Mouse (Mus musculus): ENCODE results near the gene Rab6b.
"Not testable (repeated sequence)": the region's sequence is repeated elsewhere in the genome, so short reads cannot be mapped to it uniquely, and the experiment has no call there.

The Rab6b gene

DNA sequence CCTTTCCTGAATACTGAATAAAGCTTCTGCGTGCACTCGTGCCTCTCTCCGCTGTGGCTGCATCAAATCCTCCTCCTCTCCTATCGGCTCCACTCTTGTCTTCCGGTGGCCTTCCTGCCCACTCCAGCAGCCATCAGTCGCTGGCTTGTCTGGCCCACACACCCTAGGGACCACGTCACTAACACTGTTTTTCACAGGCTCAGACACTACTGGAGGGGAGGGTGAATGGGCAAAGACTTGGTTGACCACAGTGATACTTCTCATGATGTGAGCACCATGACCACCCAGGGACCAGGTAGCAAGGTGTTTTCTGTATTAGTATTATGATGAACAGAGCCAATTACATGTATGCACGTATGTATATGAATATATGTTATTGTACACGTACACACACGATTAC is 34.7 kb downstream of the Rab6b start:
- DNase-seq, result no peak

- no peak for DNase-seq
Observed at GRCm38 (mm10) chr9:103146703-103147102, 35.1 kb downstream of the Rab6b start.

- no peak for DNase-seq
Observed at GRCm38 (mm10) chr9:103147103-103147502, 35.5 kb downstream of the Rab6b start.

GRCm38 (mm10) chr9:103149074-103149799 is 37.6 kb downstream of the Rab6b start:
- DNase-seq, result no peak

DNA sequence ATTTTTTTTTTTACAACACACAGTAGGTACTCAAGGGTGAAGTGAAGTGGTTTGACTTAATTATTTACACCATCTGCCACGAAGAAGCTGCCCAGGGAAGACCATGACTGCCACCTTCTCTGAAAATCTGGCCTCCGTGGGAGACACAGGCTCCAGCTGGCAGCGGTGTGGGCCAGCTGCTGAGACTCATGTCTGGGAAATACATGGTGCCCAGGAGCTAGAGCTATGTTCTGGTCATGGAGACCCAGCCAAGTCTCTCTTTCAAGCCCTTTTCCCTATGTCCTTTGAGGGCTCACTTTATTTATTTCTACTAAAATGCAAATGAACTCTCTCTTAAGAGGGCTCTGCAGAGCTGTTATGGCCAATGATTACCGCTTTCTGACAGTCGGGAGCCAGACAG is 41.7 kb downstream of the Rab6b start:
- no peak for DNase-seq

- DNase-seq, result no peak
Observed at GRCm38 (mm10) chr9:103154568-103154967, 43.0 kb downstream of the Rab6b start.

- not testable (repeated sequence) for DNase-seq
Observed at GRCm38 (mm10) chr9:103155158-103155557, 43.6 kb downstream of the Rab6b start.

DNA sequence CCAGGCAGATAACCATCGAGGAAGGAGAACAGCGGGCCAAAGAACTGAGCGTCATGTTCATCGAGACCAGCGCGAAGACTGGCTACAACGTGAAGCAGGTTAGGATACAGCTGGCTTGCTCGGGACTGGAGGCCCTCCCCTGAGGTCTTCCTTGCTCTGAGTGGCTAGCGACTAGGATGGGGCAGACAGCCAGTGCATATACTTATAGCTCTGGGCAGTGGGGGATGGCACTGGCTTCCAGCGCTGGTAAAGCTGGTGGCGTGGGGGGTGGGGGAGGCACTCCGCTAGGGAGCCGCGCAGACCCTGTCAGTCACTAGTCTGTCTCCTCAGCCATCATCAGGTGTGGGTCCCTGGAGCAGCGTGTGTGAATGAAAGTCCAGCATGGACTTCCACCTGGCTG is 52.2 kb downstream of the Rab6b start:
- no peak for DNase-seq

DNA sequence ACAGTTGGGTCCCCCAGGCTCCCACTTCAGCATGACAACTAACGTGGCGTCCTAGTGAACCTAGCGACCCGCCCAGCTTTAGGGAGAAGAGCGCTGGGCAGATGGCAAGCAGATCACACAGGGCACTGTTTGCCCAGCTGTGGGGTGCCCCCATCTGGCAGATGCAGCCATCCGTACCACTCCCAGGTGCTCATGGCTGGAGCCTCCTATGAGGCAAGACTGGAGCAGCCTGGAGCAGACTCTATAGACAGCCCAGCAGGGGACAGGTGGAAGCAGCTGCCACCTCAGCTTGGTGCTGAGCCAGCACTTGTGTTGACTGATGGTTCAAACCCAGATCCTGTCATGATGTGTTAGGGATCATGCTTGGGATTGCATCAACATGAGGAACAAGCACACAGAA is 56.5 kb downstream of the Rab6b start:
- no peak for DNase-seq

DNA sequence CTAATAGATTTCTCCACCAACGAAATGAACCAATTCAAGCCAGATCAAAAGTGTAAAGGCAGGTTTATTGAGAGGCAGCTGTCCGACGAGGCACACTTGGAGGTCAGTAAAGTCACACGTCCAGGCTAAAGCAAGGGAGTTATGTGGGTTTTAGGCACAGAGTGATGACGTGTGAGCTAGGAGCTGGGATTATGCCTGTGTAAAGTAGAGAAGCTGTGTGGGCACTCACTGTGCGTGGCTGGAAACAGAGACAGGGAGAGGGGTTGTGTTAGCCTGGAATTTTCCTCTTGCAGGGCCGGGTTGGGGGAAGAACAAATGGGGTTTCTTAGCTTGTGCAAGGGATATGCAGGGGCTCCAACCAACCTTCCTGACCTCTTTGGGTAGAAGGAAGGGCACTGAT is 57.2 kb downstream of the Rab6b start:
- DNase-seq, result no peak

GRCm38 (mm10) chr9:103174771-103175519 is 63.4 kb downstream of the Rab6b start:
- DNase-seq, result peak; percentile 26

GRCm38 (mm10) chr9:103175692-103176091 is 64.1 kb downstream of the Rab6b start:
- DNase-seq, result no peak

DNA sequence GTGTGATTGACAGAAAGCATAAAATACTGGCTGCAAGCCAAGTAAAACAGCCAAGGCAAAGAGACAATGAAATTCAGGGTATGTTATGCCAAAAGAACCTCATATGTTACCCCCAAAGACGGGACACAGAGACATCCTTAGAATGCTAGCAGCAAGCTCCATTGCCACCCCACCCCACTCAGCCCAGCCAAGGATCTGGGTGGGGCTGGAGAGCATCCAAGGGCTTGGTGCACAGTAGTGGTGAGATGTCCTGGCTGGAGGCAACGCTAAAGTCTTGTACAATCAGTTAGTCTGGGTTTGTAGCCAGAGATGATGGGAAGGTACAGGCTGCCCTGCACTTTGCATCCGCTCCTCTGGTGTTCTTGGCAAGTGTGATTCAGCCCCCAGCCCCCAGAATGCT is 68.7 kb downstream of the Rab6b start:
- no peak for DNase-seq

DNA sequence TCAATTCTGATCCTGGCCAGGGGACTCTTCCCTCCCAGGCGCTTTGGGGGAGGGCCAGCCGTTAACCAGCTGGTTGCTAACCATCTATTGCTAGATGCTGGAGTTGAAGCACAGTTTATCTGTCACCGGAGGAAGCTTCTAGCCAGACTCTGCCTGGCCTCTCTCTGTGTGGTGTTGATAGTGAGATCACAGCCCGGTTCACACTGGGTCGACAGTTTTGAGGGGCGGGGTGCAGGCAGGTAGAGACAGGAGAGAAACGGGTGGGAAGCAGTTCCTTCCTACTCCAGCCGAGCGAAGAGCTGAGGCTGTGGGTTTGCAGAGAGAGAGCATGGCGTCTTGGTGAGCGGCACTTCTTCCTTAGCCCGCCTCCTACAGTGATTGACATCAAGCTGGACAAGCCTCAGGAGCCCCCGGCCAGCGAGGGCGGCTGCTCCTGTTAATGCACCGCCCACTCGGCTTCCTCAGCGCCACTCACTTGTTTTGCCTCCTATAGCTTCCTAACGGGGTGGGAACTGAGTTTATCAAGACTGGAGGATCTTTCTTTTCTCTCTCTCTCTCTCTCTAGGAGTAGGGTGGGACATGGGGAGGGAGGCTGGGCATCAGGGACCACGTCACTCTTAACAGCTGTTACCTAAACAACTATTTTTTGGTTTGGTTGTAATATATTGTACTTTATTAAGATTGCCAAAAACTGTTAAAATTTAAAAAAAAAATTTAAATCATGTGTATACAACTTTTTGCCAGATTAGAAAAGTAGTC is 69.4 kb downstream of the Rab6b start:
- peak; percentile 60 for DNase-seq

DNA sequence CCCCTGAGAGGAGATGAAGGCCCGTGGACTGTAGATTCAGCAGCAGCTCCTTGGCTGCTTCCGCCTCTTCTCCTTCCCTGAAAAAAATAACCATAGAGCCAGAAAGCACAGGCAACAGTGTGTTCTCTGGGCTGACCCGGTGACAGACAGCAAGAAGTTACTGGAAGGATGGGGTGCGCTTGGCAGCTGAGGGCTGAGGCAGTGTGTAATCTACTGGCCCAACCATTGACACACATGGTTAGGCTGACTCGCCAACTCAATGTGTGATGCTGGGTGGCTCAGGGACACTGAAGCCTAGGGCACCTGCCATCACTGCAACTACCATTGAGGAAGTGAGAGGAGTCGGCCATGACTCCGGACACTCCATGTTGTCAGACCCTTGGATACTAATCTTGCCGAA is 70.3 kb downstream of the Rab6b start:
- DNase-seq, result no peak

DNA sequence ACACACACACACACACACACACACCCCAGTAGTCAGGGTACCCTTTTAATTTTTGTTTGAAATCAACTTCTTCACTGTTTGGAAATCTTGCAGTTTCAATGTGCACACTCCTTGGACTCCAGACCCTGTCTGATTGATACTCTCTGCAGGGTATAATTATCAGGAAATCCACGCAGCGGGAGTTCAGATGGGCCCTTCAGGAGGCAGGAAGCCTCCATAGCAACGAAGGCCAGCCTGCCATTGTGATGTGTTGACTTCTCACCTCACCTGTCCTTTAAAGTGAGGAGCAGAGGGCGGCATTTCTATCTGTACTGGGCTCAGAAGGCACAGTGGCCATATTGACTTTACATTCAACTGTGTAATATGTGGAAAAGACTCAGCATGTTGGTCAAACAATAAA is 73.3 kb downstream of the Rab6b start:
- DNase-seq, result no peak

DNA sequence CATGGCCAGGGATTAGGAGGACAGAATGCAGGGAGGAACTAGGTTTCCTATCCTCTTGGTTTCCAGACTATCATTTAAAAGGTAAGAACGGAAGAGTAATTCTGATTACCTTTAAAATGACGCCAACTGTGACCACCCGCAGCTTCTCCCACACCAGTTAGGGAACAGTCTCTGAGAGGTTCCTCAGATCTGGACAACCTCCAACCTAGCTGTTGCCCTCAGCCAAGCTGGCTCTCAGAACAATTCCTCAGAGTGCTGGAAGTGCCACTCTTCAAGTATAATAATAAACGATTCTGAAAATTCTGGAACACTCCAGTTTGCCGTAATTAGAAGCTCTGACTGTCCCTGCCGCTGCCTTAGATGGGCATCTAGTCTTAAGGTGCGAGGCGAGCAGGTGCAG is 74.4 kb downstream of the Rab6b start:
- no peak for DNase-seq

DNA sequence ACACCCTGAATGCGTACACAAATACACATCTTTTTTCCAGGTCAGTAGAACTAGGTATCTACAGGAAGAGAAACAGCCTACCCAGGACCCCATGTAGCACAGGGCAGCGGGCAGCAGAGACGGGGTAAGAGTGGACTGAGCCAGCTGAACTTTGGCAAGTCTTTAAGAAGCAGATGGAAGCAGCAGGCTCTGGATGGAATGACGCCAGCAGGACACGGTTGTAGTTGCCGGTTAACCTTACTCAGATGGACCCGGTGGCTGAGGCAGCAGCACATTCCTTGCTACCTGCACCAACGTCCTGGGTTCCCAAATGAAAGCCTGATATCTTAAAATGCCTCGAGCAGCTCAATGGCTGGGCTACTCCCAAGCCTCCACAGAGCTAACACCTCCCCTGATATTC is 75.2 kb downstream of the Rab6b start:
- peak; percentile 36 for DNase-seq

DNA sequence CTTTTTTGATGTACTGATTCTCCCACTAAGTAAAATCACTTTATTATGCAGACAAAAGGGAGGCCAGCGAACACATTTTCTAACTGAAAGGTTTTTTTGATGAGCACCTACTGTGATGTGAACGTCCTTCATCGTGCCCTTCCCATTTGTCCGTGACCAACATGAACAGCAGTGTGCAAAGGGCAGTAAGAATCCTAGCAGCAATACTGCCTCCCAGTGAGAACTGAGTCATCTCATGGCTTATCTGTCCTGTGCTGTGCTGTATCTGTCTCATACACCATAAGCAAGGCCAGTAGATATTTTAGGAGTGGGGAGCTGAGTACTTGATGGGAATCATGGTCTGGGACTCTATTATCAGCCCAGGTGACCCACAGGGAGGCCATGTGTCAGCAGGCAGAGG is 76.8 kb downstream of the Rab6b start:
- no peak for DNase-seq

DNA sequence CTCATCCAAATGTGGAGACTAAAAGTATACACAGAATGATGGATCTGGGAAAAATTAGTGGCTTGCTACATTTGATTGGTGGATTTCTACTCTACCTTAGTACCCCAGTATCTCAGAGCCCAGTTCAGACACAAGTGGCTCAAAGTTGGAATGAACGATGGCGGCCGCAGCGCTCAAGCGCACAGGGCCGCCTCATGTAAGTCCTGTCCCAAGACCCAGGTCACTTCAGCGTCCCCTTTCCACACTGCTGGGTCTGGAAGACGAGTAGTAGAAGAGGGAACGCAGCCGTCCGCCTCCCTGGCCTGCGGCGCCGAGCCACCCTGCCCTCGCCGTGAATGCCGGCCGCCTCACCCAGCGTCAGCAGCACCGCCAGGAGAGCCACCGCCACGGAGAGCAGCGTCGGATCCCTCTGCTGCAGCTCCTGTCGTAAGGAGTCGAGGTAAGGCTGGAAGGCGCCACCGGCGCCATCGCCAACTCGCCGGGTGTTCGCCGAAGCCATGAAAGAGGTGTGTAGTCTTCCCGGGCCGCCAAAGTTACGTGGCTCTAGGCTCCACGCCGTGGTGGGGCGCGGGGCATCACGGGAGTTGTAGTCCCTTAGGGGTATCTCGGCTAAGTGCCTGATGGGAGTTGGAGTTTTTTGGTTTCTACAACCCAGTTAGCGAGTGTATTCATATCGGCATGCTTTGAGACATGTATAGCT is 90.1 kb downstream of the Rab6b start, which contains the start of gene Srprb:
TSS of gene Srprb (minus strand) at position 577 of the 700 bp plus-strand sequence.
- peak; percentile 95 for DNase-seq

GRCm38 (mm10) chr9:103205786-103206185 is 94.2 kb downstream of the Rab6b start:
- DNase-seq, result no peak

GRCm38 (mm10) chr9:103207846-103208245 is 96.3 kb downstream of the Rab6b start:
- DNase-seq, result peak; percentile 51

- DNase-seq, result no peak
Observed at GRCm38 (mm10) chr9:103208802-103209423, 97.3 kb downstream of the Rab6b start.

All from right cerebral cortex, postnatal 14 days (tissue).